Mouse (Mus musculus) lung, embryonic 16.5 days (tissue): Measurements from ENCODE around the gene Krtap4-13. TPM values are rescaled to one million over a fixed set of nuclear protein-coding genes. Genes with fewer than 3 reads are reported as not detected.
"Not testable (repeated sequence)": the region's sequence is repeated elsewhere in the genome, so short reads cannot be mapped to it uniquely, and the experiment has no call there.

Source experiments
- ATAC-seq: fragments of 200-750 bp; cut with Nextera tagmentation; 2 replicates; pipeline ENCODE4 v1.8.0; 2017; ENCODE audit warnings: low read depth, mild to moderate bottlenecking, moderate library complexity
- H3K27ac ChIP-seq: fragments of 300-500 bp; sonication (generic); 2 replicates; pipeline ENCODE4 v1.5.1; 2014; ENCODE audit warnings: mild to moderate bottlenecking, control low read depth, low read length
- H3K27me3 ChIP-seq: fragments of 300-500 bp; sonication (generic); 2 replicates; pipeline ENCODE4 v1.6.1; 2014; ENCODE audit warnings: low read depth, low read length, mixed read lengths; ENCODE audit not compliant: control insufficient read depth, insufficient read depth
- H3K36me3 ChIP-seq: fragments of 300-500 bp; sonication (generic); 2 replicates; pipeline ENCODE4 v1.6.1; 2014; ENCODE audit warnings: low read length; ENCODE audit not compliant: control insufficient read depth, insufficient read depth
- H3K4me1 ChIP-seq: fragments of 300-500 bp; sonication (generic); replicated peaks from 2 replicates; pipeline ENCODE4 v1.6.1; 2014; ENCODE audit warnings: low read length, mixed read lengths; ENCODE audit not compliant: control insufficient read depth, insufficient read depth
- H3K4me2 ChIP-seq: fragments of 300-500 bp; sonication (generic); 2 replicates; pipeline ENCODE4 v1.6.1; 2014; ENCODE audit warnings: low read depth, low read length, control low read depth
- H3K4me3 ChIP-seq: fragments of 300-500 bp; sonication (generic); 2 replicates; pipeline ENCODE4 v1.5.1; 2014; ENCODE audit warnings: mild to moderate bottlenecking, low read length, control low read depth
- H3K9ac ChIP-seq: fragments of 300-500 bp; sonication (generic); 2 replicates; pipeline ENCODE4 v1.6.1; 2014; ENCODE audit warnings: low read length, control low read depth
- H3K9me3 ChIP-seq: fragments of 300-500 bp; sonication (generic); 2 replicates; pipeline ENCODE4 v1.6.1; 2016; ENCODE audit warnings: low read length; ENCODE audit not compliant: control insufficient read depth
- WGBS: fragments of 180-500 bp; shearing (Covaris S2); extraction: QIAGEN DNeasy Blood & Tissue Kit; methylation state at CpG from one replicate; pipeline ENCODE4 v1.1.7; 2014; 5-methylcytosine and 5-hydroxymethylcytosine counted together
- polyA plus RNA-seq: library from polyadenylated mRNA; unstranded; fragments of >200 nt; fragmentation: Nextera tagmentation; extraction: Ambion mirVana; gene quantifications from 2 replicates; pipeline ENCODE4 v1.2.1, GENCODE M21; 2015

Gene Krtap4-13
- polyA plus RNA-seq, result not detected in 2 replicates

- ATAC-seq, H3K4me2 ChIP-seq, H3K9ac ChIP-seq, H3K36me3 ChIP-seq, H3K4me3 ChIP-seq, H3K27ac ChIP-seq, H3K4me1 ChIP-seq, H3K9me3 ChIP-seq, H3K27me3 ChIP-seq: not testable (repeated sequence)
Observed at GRCm38 (mm10) chr11:99809792-99810191, at the start of gene Krtap4-13. Gene Krtap4-13 (minus strand): TSS chr11:99809892.

- Histone ChIP-seq H3K9me3 (no peaks in the 10 kb centered on the region), H3K27me3 (no peaks in the 10 kb centered on the region), H3K27ac (no peak overlapping the region), H3K4me2 (no peak overlapping the region), H3K9ac (no peak overlapping the region), H3K36me3 (no peaks in the 10 kb centered on the region), H3K4me1 (no peaks in the 10 kb centered on the region), H3K4me3 (no peak overlapping the region)
- WGBS, result 69% methylated on average over 2 of the region's 2 CpGs
- no peak for ATAC-seq
Observed at GRCm38 (mm10) chr11:99858761-99859160, 49.1 kb upstream of the Krtap4-13 start.

GRCm38 (mm10) chr11:99857617-99858016 lies 47.9 kb upstream of the Krtap4-13 start, which contains the start of gene Gm11568:
Gene Gm11568 (plus strand): TSS chr11:99857917.
- ATAC-seq, result no peak
- 77% methylated on average over 2 of the region's 2 CpGs for WGBS

GRCm38 (mm10) chr11:99854121-99854520 lies 44.4 kb upstream of the Krtap4-13 start:
- Histone ChIP-seq H3K36me3 (no peaks in the 10 kb centered on the region), H3K4me1 (no peaks in the 10 kb centered on the region), H3K27me3 (no peaks in the 10 kb centered on the region), H3K9ac (no peak overlapping the region), H3K4me3 (no peak overlapping the region), H3K27ac (no peak overlapping the region), H3K4me2 (no peak overlapping the region), H3K9me3 (no peaks in the 10 kb centered on the region)
- no peak for ATAC-seq
- 53% methylated on average over 3 of the region's 3 CpGs for WGBS

More at GRCm38 (mm10) chr11:99857617-99858016, 47.9 kb upstream of the Krtap4-13 start, which contains the start of gene Gm11568:
- Histone ChIP-seq H3K4me1 (no peaks in the 10 kb centered on the region), H3K4me3 (no peak within 1 kb of the TSS), H3K27ac (no peak within 1 kb of the TSS), H3K27me3 (no peaks in the 10 kb centered on the region), H3K36me3 (no peaks in the 10 kb centered on the region), H3K9me3 (no peaks in the 10 kb centered on the region), H3K4me2 (no peak within 1 kb of the TSS), H3K9ac (no peak within 1 kb of the TSS)

GRCm38 (mm10) chr11:99851508-99851907 lies 41.8 kb upstream of the Krtap4-13 start, which contains the start of gene Krtap4-16:
Gene Krtap4-16 (minus strand): TSS chr11:99851608.
- no peak for ATAC-seq
- Histone ChIP-seq H3K36me3 (no peaks in the 10 kb centered on the region), H3K9me3 (no peaks in the 10 kb centered on the region), H3K9ac (no peak within 1 kb of the TSS), H3K4me2 (no peak within 1 kb of the TSS), H3K4me3 (no peak within 1 kb of the TSS), H3K27ac (no peak within 1 kb of the TSS), H3K27me3 (no peaks in the 10 kb centered on the region), H3K4me1 (no peaks in the 10 kb centered on the region)

- Histone ChIP-seq H3K4me1 (no peaks in the 10 kb centered on the region), H3K4me2 (no peak overlapping the region), H3K27me3 (no peaks in the 10 kb centered on the region), H3K9me3 (no peaks in the 10 kb centered on the region), H3K27ac (no peak overlapping the region), H3K36me3 (no peaks in the 10 kb centered on the region), H3K9ac (no peak overlapping the region), H3K4me3 (no peak overlapping the region)
- ATAC-seq, result no peak
- WGBS, result 87% methylated on average over 2 of the region's 2 CpGs
Observed at GRCm38 (mm10) chr11:99846746-99847145, 37.1 kb upstream of the Krtap4-13 start.

GRCm38 (mm10) chr11:99842185-99842584 lies 32.5 kb upstream of the Krtap4-13 start:
- Histone ChIP-seq H3K4me2 (no peak overlapping the region), H3K9ac (no peak overlapping the region), H3K4me3 (no peak overlapping the region), H3K4me1 (no peaks in the 10 kb centered on the region), H3K9me3 (no peaks in the 10 kb centered on the region), H3K27ac (no peak overlapping the region), H3K36me3 (no peaks in the 10 kb centered on the region), H3K27me3 (no peaks in the 10 kb centered on the region)
- WGBS, result 78% methylated on average over 1 of the region's 1 CpGs
- ATAC-seq, result no peak

GRCm38 (mm10) chr11:99837966-99838365 lies 28.3 kb upstream of the Krtap4-13 start, which contains the start of gene 2300003K06Rik:
Gene 2300003K06Rik (minus strand): TSS chr11:99838066.
- H3K4me1 ChIP-seq, result no peaks in the 10 kb centered on the region
- H3K36me3 ChIP-seq, result no peaks in the 10 kb centered on the region
- H3K27ac ChIP-seq, result no peak within 1 kb of the TSS
- H3K4me2 ChIP-seq, result no peak within 1 kb of the TSS
- no peak within 1 kb of the TSS for H3K9ac ChIP-seq
- H3K27me3 ChIP-seq, result no peaks in the 10 kb centered on the region
- H3K9me3 ChIP-seq, result no peaks in the 10 kb centered on the region
- no peak for ATAC-seq
- H3K4me3 ChIP-seq, result no peak within 1 kb of the TSS
- 72% methylated on average over 1 of the region's 1 CpGs for WGBS

GRCm38 (mm10) chr11:99815566-99815965 lies 5.9 kb upstream of the Krtap4-13 start, which contains the start of gene Gm11564:
Gene Gm11564 (minus strand): TSS chr11:99815666.
- WGBS, result 81% methylated on average over 2 of the region's 2 CpGs
- H3K36me3 ChIP-seq, H3K4me2 ChIP-seq, ATAC-seq, H3K9me3 ChIP-seq, H3K27ac ChIP-seq, H3K27me3 ChIP-seq, H3K9ac ChIP-seq, H3K4me1 ChIP-seq, H3K4me3 ChIP-seq: not testable (repeated sequence)

GRCm38 (mm10) chr11:99804346-99804745 lies 5.3 kb downstream of the Krtap4-13 start, which contains the start of gene Gm11554:
Gene Gm11554 (minus strand): TSS chr11:99804446.
- WGBS, result no CpG with 5 or more reads among the region's 1 CpGs
- H3K27ac ChIP-seq, ATAC-seq, H3K4me2 ChIP-seq, H3K4me3 ChIP-seq, H3K27me3 ChIP-seq, H3K36me3 ChIP-seq, H3K9me3 ChIP-seq, H3K4me1 ChIP-seq, H3K9ac ChIP-seq: not testable (repeated sequence)
